Mouse (Mus musculus): Measurements from ENCODE around the gene Zfp873.
"Not testable (repeated sequence)": the region's sequence is repeated elsewhere in the genome, so short reads cannot be mapped to it uniquely, and the experiment has no call there.

Zfp873 gene

GRCm38 (mm10) chr10:82047597-82048459, at the start of gene Zfp873:
Gene Zfp873, plus strand, starts transcription at chr10:82048123.
- DNase-seq (ENCODE audit: low spot score) = peak; percentile 92

GRCm38 (mm10) chr10:82003209-82003608, 44.7 kb upstream of the Zfp873 start:
- not testable (repeated sequence) for DNase-seq (ENCODE audit: low spot score)

GRCm38 (mm10) chr10:82004822-82005221, 43.1 kb upstream of the Zfp873 start:
- not testable (repeated sequence) for DNase-seq (ENCODE audit: low spot score)

GRCm38 (mm10) chr10:82042191-82042590, 5.7 kb upstream of the Zfp873 start:
- no peak for DNase-seq (ENCODE audit: low spot score)

GRCm38 (mm10) chr10:82046603-82047002, 1.3 kb upstream of the Zfp873 start:
- DNase-seq (ENCODE audit: low spot score) = no peak

GRCm38 (mm10) chr10:82048460-82048804, 509 bp downstream of the Zfp873 start:
- not testable (repeated sequence) for DNase-seq (ENCODE audit: low spot score)

GRCm38 (mm10) chr10:82082728-82083621, 35.1 kb downstream of the Zfp873 start, which contains the start of gene BC024063:
Gene BC024063, plus strand, starts transcription at chr10:82083353.
- DNase-seq (ENCODE audit: low spot score) = peak; percentile 70

GRCm38 (mm10) chr10:82083622-82083971, 35.7 kb downstream of the Zfp873 start:
- not testable (repeated sequence) for DNase-seq (ENCODE audit: low spot score)

All from adipocyte (in vitro differentiated cells).